Mouse (Mus musculus) testis, postnatal 10 days (tissue): ENCODE results near the gene Glt1d1.
A peak's percentile ranks its signal among the peaks of the same experiment; 100 is the strongest.

Experiments
- DNase-seq: peaks from one replicate; pipeline ENCODE4 v3.0.0; 2021; ENCODE audit warnings: low spot score

The Glt1d1 gene

DNA sequence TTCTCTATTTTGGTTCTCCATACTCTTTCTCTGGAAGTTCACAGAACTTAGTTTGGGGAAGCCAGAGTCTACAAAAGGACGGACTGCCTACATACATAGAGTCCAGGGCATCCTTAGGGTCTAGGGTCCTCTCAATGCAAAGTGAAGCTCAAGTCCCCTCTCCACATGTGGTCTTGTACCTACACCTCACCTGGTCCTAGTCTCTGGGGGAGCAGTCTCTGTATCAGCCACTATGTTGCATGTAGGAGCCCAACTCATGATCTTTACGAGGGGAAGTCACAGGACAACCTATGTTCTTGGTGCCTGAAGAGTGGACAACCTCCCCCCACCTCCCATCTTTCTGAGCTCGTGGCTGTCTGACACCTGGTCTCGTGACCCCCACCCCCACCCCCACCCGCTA, 391 bp upstream of the Glt1d1 start:
- DNase-seq: no peak

DNA sequence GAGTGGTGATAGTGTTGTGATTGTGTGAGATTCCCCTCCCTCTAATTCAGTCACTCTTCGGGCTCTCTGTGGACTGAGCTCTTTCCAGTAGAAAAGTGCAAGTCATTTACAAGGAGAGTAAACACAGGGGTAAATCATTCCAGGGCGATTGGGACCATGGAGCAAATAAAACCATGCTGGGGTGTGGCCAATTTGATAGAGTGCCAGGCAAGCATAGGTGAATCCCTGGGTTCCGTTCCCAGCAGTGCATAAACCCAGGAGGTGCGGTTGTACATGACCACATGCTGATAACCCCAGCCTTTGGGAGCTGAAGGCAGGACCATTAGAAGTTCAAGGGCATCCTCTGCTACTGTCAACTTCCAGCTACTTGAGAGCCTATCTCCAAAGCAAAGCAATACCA, 1.1 kb downstream of the Glt1d1 start:
- no peak for DNase-seq

- no peak for DNase-seq
Observed at GRCm38 (mm10) chr5:127633666-127634065, 1.6 kb downstream of the Glt1d1 start.

GRCm38 (mm10) chr5:127637622-127638021, 5.6 kb downstream of the Glt1d1 start:
- DNase-seq: no peak

- DNase-seq: no peak
Observed at GRCm38 (mm10) chr5:127638177-127638576, 6.1 kb downstream of the Glt1d1 start.

DNA sequence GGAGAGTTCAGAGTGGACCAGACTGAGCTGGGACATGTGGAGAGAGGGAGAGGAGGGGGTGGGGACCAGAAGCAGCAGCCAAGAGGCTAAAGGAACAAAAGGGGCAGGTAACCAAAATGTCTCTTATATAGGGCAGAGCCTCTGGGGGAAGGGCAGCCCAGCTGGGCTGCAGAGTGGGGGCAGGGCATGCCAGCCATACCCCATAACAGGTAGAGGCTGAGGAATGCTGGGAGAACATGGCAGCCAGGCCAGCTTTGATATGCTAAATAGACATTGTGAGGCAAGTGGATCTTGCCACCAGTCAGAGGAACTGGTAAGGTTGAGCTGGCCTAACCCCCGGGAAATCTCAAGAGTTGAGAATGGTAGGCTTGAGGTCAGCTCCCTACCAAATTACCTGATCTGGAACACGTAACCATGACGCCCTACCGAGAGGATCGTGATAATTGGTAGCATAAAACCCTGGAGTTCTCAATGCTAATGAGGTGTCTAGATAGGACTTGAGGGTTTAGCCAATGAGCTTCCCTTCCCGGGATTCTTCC, 7.1 kb downstream of the Glt1d1 start:
- DNase-seq: no peak

GRCm38 (mm10) chr5:127639635-127640034, 7.6 kb downstream of the Glt1d1 start:
- no peak for DNase-seq

GRCm38 (mm10) chr5:127640359-127640758, 8.3 kb downstream of the Glt1d1 start:
- peak; percentile 61 for DNase-seq

GRCm38 (mm10) chr5:127641185-127641958, 9.3 kb downstream of the Glt1d1 start:
- no peak for DNase-seq

DNA sequence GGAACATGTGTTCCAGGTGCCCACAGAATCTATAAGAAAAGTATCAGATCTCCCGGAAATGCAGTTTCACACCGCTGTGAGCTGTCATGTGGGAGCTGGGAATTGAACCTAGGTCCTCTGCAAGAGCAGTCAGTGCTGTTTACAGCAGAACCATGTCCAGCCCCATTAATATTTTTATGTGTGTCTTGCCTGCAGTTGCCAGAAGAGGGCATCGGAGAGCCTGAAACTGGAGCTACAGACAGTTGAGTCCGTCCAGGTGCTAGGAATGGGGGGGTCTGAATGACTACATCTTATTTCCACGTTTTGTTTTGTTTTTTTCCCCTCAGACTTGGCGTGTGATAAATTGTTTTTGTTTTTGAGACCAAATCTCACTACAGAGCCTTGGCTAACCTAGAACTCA, 16.0 kb downstream of the Glt1d1 start:
- DNase-seq: no peak

GRCm38 (mm10) chr5:127649077-127649476, 17.0 kb downstream of the Glt1d1 start:
- peak; percentile 53 for DNase-seq

GRCm38 (mm10) chr5:127658257-127658656, 26.2 kb downstream of the Glt1d1 start:
- no peak for DNase-seq

- DNase-seq: no peak
Observed at GRCm38 (mm10) chr5:127659312-127659711, 27.2 kb downstream of the Glt1d1 start.

- no peak for DNase-seq
Observed at GRCm38 (mm10) chr5:127660267-127660666, 28.2 kb downstream of the Glt1d1 start.

DNA sequence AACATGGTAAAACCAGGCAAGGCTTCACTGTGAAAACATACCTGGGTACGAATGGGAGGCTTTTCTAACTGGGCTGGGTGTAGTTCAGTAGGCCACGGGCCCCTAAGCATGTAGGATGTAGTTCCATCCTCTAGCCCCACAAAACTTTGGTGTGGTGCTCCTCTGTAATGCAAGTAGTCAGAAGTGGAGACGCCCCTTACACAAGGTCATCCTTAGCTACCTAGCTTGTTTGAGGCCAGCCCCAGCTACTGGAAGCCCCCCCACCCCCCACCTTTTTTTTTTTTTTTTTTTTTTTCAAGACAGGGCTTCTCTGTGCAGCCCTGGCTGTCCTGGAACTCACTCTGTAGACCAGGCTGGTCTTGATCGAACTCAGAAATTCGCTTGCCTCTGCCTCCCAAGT, 28.9 kb downstream of the Glt1d1 start:
- no peak for DNase-seq

DNA sequence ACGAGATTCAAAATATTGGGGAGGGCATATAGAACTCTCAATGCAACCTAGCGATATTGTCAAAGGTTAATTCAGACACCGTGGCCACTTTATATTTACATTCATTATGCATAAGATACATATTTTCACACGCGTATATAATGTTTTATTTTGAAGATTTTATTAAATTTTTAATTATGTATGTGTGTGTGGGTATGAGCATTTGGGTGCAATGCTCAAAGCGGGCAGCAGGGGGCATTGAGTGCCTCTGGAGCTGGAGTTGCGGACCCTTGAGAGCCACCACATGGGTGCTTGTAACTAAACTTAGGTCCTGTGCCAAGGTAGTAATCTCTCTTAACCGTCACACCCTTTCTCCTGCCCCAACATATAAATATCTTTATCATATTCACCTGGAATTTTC, 41.9 kb downstream of the Glt1d1 start:
- no peak for DNase-seq

DNA sequence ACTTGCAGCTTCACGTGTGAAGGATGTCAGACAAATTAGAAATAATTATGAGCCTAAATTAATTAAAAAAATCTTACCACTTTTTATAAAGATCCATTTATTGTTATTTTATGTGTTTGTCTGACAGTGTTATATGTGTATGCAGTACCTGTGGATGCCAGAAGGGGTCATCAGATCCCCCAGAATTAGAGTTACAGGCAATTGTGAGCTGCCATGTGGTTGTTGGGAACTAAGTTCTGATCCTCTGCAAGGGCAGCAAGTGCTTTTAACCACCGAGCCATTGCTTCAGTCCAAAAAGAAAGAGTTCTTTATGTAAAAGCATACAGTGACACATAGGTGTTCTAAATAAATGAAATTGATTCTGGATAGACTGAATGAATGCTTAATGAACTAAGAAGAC, 45.5 kb downstream of the Glt1d1 start:
- DNase-seq: no peak

DNA sequence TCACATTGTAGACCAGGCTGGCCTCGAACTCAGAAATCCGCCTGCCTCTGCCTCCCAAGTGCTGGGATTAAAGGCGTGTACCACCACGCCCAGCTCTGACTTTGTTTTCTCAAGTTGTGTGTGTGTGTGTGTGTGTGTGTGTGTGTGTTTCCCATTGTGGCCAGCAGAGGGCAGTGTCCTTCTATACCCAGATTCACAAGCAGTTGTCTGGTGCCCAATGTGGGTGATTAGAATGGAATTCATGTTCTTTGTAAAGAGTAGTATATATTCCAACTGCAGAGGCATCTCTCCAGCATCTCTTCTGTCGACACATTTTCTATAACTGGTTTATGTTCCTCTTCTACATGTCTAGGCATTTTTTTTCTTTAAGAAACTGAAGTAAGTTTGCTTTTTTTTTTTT, 46.4 kb downstream of the Glt1d1 start:
- no peak for DNase-seq

GRCm38 (mm10) chr5:127688568-127689170, 56.6 kb downstream of the Glt1d1 start:
- DNase-seq: no peak

DNA sequence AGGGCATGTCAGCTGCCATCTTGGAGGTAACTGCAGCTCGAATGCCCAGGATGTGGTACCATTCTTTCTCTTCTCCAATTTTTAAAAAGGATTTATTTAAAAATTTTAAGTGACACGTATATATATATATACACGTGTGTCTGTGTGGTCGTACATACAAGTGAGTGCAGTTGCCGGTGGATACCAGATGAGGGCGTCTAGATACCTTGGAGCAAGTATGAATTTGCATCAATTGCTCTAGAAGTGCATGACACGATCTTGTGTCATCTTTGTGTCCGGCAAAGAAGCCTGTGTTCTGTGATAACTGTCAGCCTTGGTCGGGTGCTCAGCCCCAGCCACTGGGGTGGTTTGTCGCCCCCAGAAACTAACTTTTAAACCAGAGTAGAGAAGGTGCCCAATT, 59.0 kb downstream of the Glt1d1 start:
- no peak for DNase-seq

DNA sequence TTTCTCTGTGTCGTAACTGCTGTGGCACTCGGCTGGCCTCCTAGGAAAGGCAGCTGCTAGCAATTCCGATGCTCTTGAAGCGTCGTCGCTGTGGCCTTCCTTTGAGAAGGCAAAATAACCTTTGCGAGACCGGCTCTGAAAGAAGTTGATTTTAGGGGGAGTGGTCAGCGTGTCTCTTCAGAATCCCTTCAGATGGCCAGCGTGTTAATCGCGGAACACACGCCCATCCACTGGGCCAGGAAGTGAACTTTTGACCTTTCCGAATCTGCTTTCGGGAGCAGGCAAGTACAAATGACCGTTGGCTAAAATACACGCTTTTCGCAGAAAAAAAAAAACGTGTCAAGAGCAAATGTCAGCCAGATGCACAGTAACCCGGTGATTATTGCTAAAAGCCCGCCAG, 59.5 kb downstream of the Glt1d1 start:
- DNase-seq: no peak

DNA sequence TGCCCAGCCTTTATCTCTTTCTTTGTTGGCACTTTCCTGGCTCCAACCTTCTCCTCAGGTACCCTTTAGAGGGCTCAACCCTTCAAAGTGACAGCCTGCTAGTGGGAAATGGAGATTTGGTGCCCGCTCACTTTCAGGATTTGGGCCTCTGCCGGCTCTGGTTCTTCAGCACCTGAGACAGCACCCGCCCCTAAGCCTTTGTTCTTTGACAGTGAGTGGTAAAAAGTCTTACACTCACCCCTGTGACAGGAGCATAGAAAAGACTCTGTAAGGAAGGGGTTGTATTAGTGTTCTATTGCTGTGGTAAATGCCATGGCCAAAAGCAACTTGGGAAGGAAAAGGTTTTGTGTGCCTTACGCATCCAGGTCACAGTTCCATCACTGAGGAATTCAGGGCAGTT, 63.8 kb downstream of the Glt1d1 start:
- no peak for DNase-seq

DNA sequence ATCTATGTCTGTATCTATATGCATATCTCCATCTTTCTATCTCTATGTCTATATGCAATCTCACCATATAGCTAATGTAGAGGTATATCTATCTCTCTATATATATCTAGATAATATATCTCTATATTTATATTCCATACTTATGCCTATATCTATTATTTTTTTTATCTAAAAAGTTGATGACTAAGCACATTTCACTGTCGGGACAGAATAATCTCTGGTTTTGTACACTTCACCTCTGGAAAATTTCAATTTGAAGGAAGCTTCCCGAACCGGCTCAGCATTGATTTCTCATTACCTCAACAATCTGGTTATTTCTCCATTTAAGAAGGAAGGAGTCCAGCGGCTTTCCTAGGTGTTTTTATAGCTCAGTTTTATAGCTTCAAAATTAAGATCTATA, 64.5 kb downstream of the Glt1d1 start:
- DNase-seq: no peak

- DNase-seq: no peak
Observed at GRCm38 (mm10) chr5:127698525-127698924, 66.5 kb downstream of the Glt1d1 start.
